In the genomic region with DNA sequence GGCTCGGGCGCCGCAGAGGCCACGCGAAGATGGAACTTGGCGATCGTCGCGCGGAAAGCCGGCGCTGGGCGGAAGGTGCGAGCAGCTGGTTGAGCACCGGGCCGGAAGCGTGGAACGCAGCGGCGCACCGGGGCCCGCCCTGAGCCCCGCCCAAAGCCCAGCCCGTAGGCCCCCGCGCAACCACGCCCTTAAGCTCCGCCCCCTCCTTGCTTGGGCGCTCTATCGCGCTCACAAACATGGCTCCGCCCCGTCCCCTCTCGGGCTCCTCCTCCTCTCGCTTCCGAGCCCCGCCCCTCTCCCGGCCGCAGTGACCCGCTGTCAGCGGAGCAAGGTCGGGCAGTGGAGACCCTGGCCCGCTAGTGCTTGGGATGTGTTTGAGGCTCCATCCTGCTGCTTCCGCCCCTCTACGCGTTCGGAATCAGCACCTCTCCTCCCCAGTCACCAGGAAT, we compare ENCODE assay signal across 8 mouse cellular contexts. TPM values are rescaled to one million over a fixed set of nuclear protein-coding genes. Genes with fewer than 3 reads are reported as not detected.
DNase-seq lines count a peak whose midpoint lies in the region; ATAC-seq lines count a peak whose summit lies in the region.

1110008P14Rik (minus strand) TSS at position 164 of the 449 bp plus-strand sequence.

- H3K27me3 ChIP-seq in embryonic facial prominence, embryonic 11.5 days (ENCODE audit: control insufficient read depth, insufficient read depth, low read length), result no peaks in the 10 kb centered on the region
- H3K27me3 ChIP-seq in limb, embryonic 12.5 days, result peaks cover 20% of the 10 kb centered on the region
- no peaks in the 10 kb centered on the region for H3K27me3 ChIP-seq in midbrain, embryonic 14.5 days (ENCODE audit: control insufficient read depth, insufficient read depth, low read length)

- DNase-seq in 3T3-L1 (ENCODE audit: low read depth, low spot score), result peak; percentile 95
- peak; percentile 97 for DNase-seq in adrenal gland, postnatal 25 days
- DNase-seq in embryonic facial prominence, embryonic 11.5 days (ENCODE audit: low spot score), result peak; percentile 96
- DNase-seq in heart, adult 11 months, result peak; percentile 99
- DNase-seq in kidney, adult 18-20 months, result peak; percentile 96
- DNase-seq in midbrain, embryonic 14.5 days, result peak; percentile 93
- DNase-seq in spleen, adult 12 weeks (ENCODE audit: low spot score), result peak; percentile 92

- no peaks in the 10 kb centered on the region for H3K9me3 ChIP-seq in embryonic facial prominence, embryonic 11.5 days (replicated peaks; ENCODE audit: control insufficient read depth, low read length)
- H3K9me3 ChIP-seq in limb, embryonic 12.5 days, result no peaks in the 10 kb centered on the region
- H3K9me3 ChIP-seq in midbrain, embryonic 14.5 days (ENCODE audit: control insufficient read depth, low read length), result no peaks in the 10 kb centered on the region

- peak within 1 kb of the TSS; percentile 97 for H3K4me2 ChIP-seq in embryonic facial prominence, embryonic 11.5 days (ENCODE audit: low read depth, low read length)
- peak within 1 kb of the TSS; percentile 98 for H3K4me2 ChIP-seq in limb, embryonic 12.5 days
- peak within 1 kb of the TSS; percentile 96 for H3K4me2 ChIP-seq in midbrain, embryonic 14.5 days (ENCODE audit: low read length)

- H3K4me1 ChIP-seq in embryonic facial prominence, embryonic 11.5 days (ENCODE audit: control insufficient read depth, insufficient read depth, low read length), result peaks cover 4% of the 10 kb centered on the region
- peaks cover 6% of the 10 kb centered on the region for H3K4me1 ChIP-seq in limb, embryonic 12.5 days (replicated peaks)
- H3K4me1 ChIP-seq in midbrain, embryonic 14.5 days (ENCODE audit: control insufficient read depth, insufficient read depth, low read length), result no peaks in the 10 kb centered on the region

- H3K9ac ChIP-seq in embryonic facial prominence, embryonic 11.5 days (replicated peaks; ENCODE audit: low read length), result peak within 1 kb of the TSS; percentile 59
- H3K9ac ChIP-seq in limb, embryonic 12.5 days (replicated peaks), result peak within 1 kb of the TSS; percentile 60
- H3K9ac ChIP-seq in midbrain, embryonic 14.5 days (replicated peaks; ENCODE audit: low read length), result peak within 1 kb of the TSS; percentile 62

- peak within 1 kb of the TSS; percentile 62 for H3K4me3 ChIP-seq in embryonic facial prominence, embryonic 11.5 days (ENCODE audit: low read depth, low read length)
- peak within 1 kb of the TSS; percentile 69 for H3K4me3 ChIP-seq in limb, embryonic 12.5 days (replicated peaks)
- peak within 1 kb of the TSS; percentile 67 for H3K4me3 ChIP-seq in midbrain, embryonic 14.5 days (replicated peaks; ENCODE audit: low read depth, low read length)

- WGBS in embryonic facial prominence, embryonic 11.5 days, result 0% methylated on average over 39 of the region's 47 CpGs
- WGBS in limb, embryonic 12.5 days, result under 1% methylated on average over 47 of the region's 47 CpGs
- under 1% methylated on average over 47 of the region's 47 CpGs for WGBS in midbrain, embryonic 14.5 days

- no peak within 1 kb of the TSS for H3K27ac ChIP-seq in embryonic facial prominence, embryonic 11.5 days (replicated peaks; ENCODE audit: low read depth, low read length)
- 0 out of 2 replicates have a peak within 1 kb of the TSS, but pooled peaks have one; percentile 1 for H3K27ac ChIP-seq in limb, embryonic 12.5 days
- no peak within 1 kb of the TSS; the same call in 1 of the 2 replicates for H3K27ac ChIP-seq in midbrain, embryonic 14.5 days (replicated peaks; ENCODE audit: low read depth, low read length)

- H3K36me3 ChIP-seq in embryonic facial prominence, embryonic 11.5 days (replicated peaks; ENCODE audit: control insufficient read depth, insufficient read depth, low read depth, low read length), result peaks cover 4% of the 10 kb centered on the region
- H3K36me3 ChIP-seq in limb, embryonic 12.5 days, result peaks cover 32% of the 10 kb centered on the region
- peaks cover 33% of the 10 kb centered on the region for H3K36me3 ChIP-seq in midbrain, embryonic 14.5 days (ENCODE audit: control insufficient read depth, insufficient read depth, low read length)

- ATAC-seq in embryonic facial prominence, embryonic 11.5 days (replicated peaks; ENCODE audit: insufficient number of reproducible peaks, low FRiP score, low TSS enrichment, low read depth), result peak; percentile 72
- ATAC-seq in limb, embryonic 12.5 days (ENCODE audit: insufficient number of reproducible peaks, insufficient read depth, low FRiP score, low TSS enrichment, low read depth), result peak; percentile 81
- ATAC-seq in midbrain, embryonic 14.5 days (ENCODE audit: low FRiP score, low TSS enrichment), result peak; percentile 89

RNA-seq across cellular contexts. Expression of gene 1110008P14Rik, which starts in this region (rescaled TPM):
- 173 and 191 TPM in 2 replicates for total RNA-seq in adrenal gland, postnatal 25 days (2021)
- polyA plus RNA-seq in embryonic facial prominence, embryonic 11.5 days (2014; fragmentation: Nextera tagmentation; extraction: Ambion mirVana), result 41.3 and 41.5 TPM in 2 replicates
- 44.3 and 45.8 TPM in 2 replicates for polyA plus RNA-seq in limb, embryonic 12.5 days (2016; fragmentation: Nextera tagmentation; extraction: Ambion mirVana)
- 107 and 153 TPM in 2 replicates for polyA plus RNA-seq in midbrain, embryonic 14.5 days (2014; fragmentation: Nextera tagmentation; extraction: Ambion mirVana)
